Mouse (Mus musculus): ENCODE data around the gene Etv1. TPM values are rescaled to one million over a fixed set of nuclear protein-coding genes. Genes with fewer than 3 reads are reported as not detected.

Gene Etv1
- polyA plus RNA-seq, 1 experiment from 2014 or later, result 1.1 TPM

DNA sequence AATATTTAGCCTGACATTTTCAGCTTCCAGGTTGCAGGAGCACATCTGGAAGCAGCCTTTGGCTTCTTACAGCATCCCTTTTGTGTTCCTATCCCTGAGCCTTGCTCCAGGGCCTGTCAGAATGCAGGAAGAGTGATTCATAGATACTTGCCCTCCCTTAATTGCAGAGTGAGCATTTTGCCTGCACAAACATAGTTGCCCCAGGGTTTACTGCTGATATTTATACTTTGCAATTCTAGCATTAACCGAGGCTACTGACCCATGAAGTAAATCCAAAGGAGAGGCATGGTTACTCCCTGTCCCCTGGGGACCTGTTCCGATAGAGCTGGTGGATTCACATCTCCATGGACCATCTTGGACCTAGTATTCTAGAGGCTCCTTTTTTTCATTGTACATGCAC, 14.5 kb downstream of the Etv1 start:
- no peak overlapping the region for H3K9ac ChIP-seq (ENCODE audit: low read depth, low read length)
- no peaks in the 10 kb centered on the region for H3K27me3 ChIP-seq (ENCODE audit: control insufficient read depth, insufficient read depth, low read depth, low read length)
- no peak for ATAC-seq (ENCODE audit: low read depth)
- H3K4me2 ChIP-seq (ENCODE audit: low read depth, low read length), result no peak overlapping the region
- H3K36me3 ChIP-seq (ENCODE audit: control insufficient read depth, insufficient read depth), result no peaks in the 10 kb centered on the region
- no peak overlapping the region for H3K4me3 ChIP-seq (ENCODE audit: low read depth, low read length)
- H3K9me3 ChIP-seq (replicated peaks; ENCODE audit: control insufficient read depth, low read length), result no peaks in the 10 kb centered on the region
- WGBS (ENCODE audit: insufficient replicate concordance), result 48% methylated on average over 2 of the region's 2 CpGs
- no peaks in the 10 kb centered on the region for H3K4me1 ChIP-seq (ENCODE audit: control insufficient read depth, low read depth, low read length)
- H3K27ac ChIP-seq (ENCODE audit: low read length), result no peak overlapping the region

DNA sequence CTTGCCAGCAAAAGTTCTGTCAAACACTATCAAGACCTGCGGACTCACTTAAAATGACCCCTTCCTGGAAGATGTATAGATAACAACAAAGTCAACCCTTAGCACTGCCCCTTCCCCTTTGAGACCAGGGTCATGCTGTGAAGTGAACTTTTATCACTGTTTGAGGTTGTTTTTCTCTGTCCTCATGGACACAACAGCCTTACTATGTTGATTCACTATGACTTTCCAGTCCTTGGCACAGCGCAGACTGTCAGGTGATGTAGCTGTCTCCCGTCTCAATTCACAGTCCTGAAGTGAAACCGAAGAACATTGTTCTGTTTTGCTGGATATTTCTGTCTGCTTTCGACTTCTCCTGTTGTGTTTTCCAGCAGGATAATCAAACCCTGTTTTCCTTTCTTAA, 27.9 kb downstream of the Etv1 start:
- WGBS (ENCODE audit: insufficient replicate concordance), result 55% methylated on average over 5 of the region's 5 CpGs
- H3K36me3 ChIP-seq (ENCODE audit: control insufficient read depth, insufficient read depth), result no peaks in the 10 kb centered on the region

DNA sequence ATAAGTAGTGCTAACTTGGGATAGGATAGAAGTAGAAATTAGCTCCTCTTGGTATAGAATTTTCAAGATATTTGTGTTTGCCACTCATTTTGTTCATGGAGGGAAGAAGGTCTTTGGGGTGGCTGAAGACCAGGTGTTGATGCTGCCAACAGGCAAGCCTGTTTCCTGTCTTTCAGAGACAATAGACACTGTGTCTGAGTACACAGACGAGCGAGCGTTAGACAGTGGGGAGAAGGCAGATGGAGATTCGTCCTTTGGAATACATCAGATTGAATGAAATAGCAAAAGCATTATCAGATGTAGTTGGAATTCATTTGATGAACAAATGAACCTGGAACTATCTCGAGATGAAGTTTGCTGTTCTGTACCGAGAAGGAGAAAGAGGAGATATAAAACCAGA, 33.2 kb downstream of the Etv1 start:
- WGBS (ENCODE audit: insufficient replicate concordance), result 54% methylated on average over 6 of the region's 6 CpGs
- no peak for ATAC-seq (ENCODE audit: low read depth)
- H3K9ac ChIP-seq (ENCODE audit: low read depth, low read length), result no peak overlapping the region
- no peaks in the 10 kb centered on the region for H3K4me1 ChIP-seq (ENCODE audit: control insufficient read depth, low read depth, low read length)
- no peak overlapping the region for H3K4me3 ChIP-seq (ENCODE audit: low read depth, low read length)
- H3K4me2 ChIP-seq (ENCODE audit: low read depth, low read length), result no peak overlapping the region
- no peaks in the 10 kb centered on the region for H3K27me3 ChIP-seq (ENCODE audit: control insufficient read depth, insufficient read depth, low read depth, low read length)
- no peak overlapping the region for H3K27ac ChIP-seq (ENCODE audit: low read length)
- no peaks in the 10 kb centered on the region for H3K36me3 ChIP-seq (ENCODE audit: control insufficient read depth, insufficient read depth)
- no peaks in the 10 kb centered on the region for H3K9me3 ChIP-seq (replicated peaks; ENCODE audit: control insufficient read depth, low read length)

More for the DNA sequence above, 27.9 kb downstream of the Etv1 start:
- H3K4me1 ChIP-seq (ENCODE audit: control insufficient read depth, low read depth, low read length), result no peaks in the 10 kb centered on the region
- no peak overlapping the region for H3K4me3 ChIP-seq (ENCODE audit: low read depth, low read length)
- no peak for ATAC-seq (ENCODE audit: low read depth)
- no peaks in the 10 kb centered on the region for H3K9me3 ChIP-seq (replicated peaks; ENCODE audit: control insufficient read depth, low read length)
- no peaks in the 10 kb centered on the region for H3K27me3 ChIP-seq (ENCODE audit: control insufficient read depth, insufficient read depth, low read depth, low read length)
- no peak overlapping the region for H3K9ac ChIP-seq (ENCODE audit: low read depth, low read length)
- H3K27ac ChIP-seq (ENCODE audit: low read length), result no peak overlapping the region
- H3K4me2 ChIP-seq (ENCODE audit: low read depth, low read length), result no peak overlapping the region

DNA sequence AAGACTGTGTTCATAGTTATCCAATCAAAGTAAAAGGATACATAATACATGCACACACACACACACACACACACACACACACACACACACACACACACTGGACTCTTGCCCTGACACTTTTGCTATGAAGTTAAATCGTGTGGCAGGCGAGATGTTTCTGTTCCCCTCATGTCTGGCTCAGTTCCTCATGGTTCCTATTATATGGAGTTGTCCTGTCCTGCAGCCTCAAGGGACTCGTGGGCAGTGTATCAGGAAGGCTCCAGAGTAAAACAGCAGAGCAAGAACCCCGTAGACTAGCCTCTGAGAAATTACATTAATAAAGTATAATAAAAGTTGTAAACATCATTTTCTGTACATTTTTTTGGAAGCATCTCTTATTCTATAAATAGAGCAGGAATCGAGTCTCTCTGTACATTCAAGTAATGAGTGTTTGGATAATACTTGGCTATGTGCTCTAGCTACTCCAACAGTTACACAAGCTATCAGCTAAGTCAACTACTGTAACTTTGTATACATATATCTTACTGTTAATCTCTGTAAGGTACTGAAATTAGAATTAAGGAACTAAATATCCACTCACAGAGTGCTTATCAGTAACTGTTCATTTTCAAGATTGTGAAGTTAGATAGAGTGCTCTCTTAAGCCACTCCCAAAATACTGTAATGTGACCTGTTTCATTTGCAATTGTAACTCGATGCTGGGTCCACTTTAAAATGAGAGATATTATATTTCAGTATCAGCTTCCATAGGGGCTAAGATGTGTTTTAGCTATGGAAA, 35.0 kb downstream of the Etv1 start:
- WGBS (ENCODE audit: insufficient replicate concordance), result 47% methylated on average over 6 of the region's 6 CpGs

DNA sequence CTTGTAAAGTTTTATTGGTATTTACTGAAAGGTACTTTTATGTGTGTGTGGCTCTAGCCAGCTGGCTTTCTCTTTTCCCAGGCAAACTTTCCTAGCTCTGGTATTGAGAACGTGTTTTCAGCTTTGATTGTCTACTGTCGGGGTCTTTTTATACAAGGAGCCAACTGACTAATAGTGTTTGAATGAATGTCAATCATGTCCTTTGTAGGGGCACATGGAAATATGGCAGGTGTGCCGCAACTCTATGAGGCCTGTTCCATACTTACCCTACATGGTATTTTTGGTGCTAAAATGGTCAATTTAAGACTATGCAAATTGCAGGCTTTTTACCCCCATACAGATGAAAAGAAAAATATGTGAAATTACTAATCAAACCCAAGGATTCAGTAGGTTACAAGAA, 37.1 kb downstream of the Etv1 start:
- 69% methylated on average over 3 of the region's 3 CpGs for WGBS (ENCODE audit: insufficient replicate concordance)
- ATAC-seq (ENCODE audit: low read depth), result no peak
- no peak overlapping the region for H3K9ac ChIP-seq (ENCODE audit: low read depth, low read length)

More for the DNA sequence above, 35.0 kb downstream of the Etv1 start:
- no peaks in the 10 kb centered on the region for H3K9me3 ChIP-seq (replicated peaks; ENCODE audit: control insufficient read depth, low read length)
- H3K4me3 ChIP-seq (ENCODE audit: low read depth, low read length), result no peak overlapping the region
- H3K4me1 ChIP-seq (ENCODE audit: control insufficient read depth, low read depth, low read length), result no peaks in the 10 kb centered on the region
- H3K27ac ChIP-seq (ENCODE audit: low read length), result no peak overlapping the region
- ATAC-seq (ENCODE audit: low read depth), result no peak
- H3K27me3 ChIP-seq (ENCODE audit: control insufficient read depth, insufficient read depth, low read depth, low read length), result no peaks in the 10 kb centered on the region
- H3K36me3 ChIP-seq (ENCODE audit: control insufficient read depth, insufficient read depth), result no peaks in the 10 kb centered on the region
- H3K4me2 ChIP-seq (ENCODE audit: low read depth, low read length), result no peak overlapping the region
- H3K9ac ChIP-seq (ENCODE audit: low read depth, low read length), result no peak overlapping the region

DNA sequence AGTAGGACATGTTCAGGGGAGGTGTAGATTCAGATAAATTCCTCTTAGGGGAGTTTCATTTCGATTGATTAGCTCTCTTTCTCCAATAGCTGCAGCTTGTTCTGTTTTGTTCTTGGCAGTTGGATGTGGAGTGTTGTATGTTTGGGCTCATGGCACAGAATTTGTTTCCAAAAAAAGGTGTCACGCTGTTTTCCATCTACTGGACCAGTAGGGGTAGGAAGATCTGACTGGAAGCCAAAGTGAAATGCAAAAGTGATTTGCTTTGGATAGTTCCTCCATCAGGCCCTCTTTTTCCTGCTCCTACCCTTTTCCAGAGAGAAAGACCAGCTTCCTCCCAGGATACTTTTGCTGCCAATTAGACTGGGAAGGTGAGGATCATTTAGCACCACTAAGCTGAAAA, 39.1 kb downstream of the Etv1 start:
- Histone ChIP-seq H3K9me3 (replicated peaks; ENCODE audit: control insufficient read depth, low read length) (no peaks in the 10 kb centered on the region), H3K4me2 (ENCODE audit: low read depth, low read length) (no peak overlapping the region), H3K36me3 (ENCODE audit: control insufficient read depth, insufficient read depth) (no peaks in the 10 kb centered on the region), H3K4me3 (ENCODE audit: low read depth, low read length) (no peak overlapping the region), H3K27ac (ENCODE audit: low read length) (no peak overlapping the region), H3K9ac (ENCODE audit: low read depth, low read length) (no peak overlapping the region), H3K4me1 (ENCODE audit: control insufficient read depth, low read depth, low read length) (no peaks in the 10 kb centered on the region), H3K27me3 (ENCODE audit: control insufficient read depth, insufficient read depth, low read depth, low read length) (no peaks in the 10 kb centered on the region)
- ATAC-seq (ENCODE audit: low read depth), result no peak
- 49% methylated on average over 2 of the region's 2 CpGs for WGBS (ENCODE audit: insufficient replicate concordance)

More for the DNA sequence above, 37.1 kb downstream of the Etv1 start:
- Histone ChIP-seq H3K4me2 (ENCODE audit: low read depth, low read length) (no peak overlapping the region), H3K4me3 (ENCODE audit: low read depth, low read length) (no peak overlapping the region), H3K27ac (ENCODE audit: low read length) (no peak overlapping the region), H3K9me3 (replicated peaks; ENCODE audit: control insufficient read depth, low read length) (no peaks in the 10 kb centered on the region), H3K27me3 (ENCODE audit: control insufficient read depth, insufficient read depth, low read depth, low read length) (no peaks in the 10 kb centered on the region), H3K4me1 (ENCODE audit: control insufficient read depth, low read depth, low read length) (no peaks in the 10 kb centered on the region), H3K36me3 (ENCODE audit: control insufficient read depth, insufficient read depth) (no peaks in the 10 kb centered on the region)

DNA sequence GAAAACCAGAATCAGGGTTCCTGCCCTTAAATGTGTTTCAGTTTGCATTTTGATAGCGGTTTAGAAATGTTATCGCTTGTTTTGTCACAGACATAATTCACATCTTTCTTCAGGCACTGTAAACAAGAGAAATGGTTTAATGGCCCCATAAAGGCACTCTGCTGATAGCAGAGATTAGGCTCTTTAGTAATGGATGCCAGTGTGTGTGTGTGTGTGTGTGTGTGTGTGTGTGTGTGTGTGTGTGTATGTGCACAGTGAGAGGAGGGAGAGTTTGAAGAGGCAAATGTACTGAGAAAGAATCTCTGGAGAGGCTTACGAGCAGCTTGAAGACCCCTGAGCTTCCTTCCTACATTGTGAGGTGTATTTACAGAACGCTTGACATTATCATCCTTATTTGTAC, 41.5 kb downstream of the Etv1 start:
- Histone ChIP-seq H3K9ac (ENCODE audit: low read depth, low read length) (no peak overlapping the region), H3K4me2 (ENCODE audit: low read depth, low read length) (no peak overlapping the region), H3K36me3 (ENCODE audit: control insufficient read depth, insufficient read depth) (no peaks in the 10 kb centered on the region), H3K27me3 (ENCODE audit: control insufficient read depth, insufficient read depth, low read depth, low read length) (no peaks in the 10 kb centered on the region), H3K4me3 (ENCODE audit: low read depth, low read length) (no peak overlapping the region), H3K27ac (ENCODE audit: low read length) (no peak overlapping the region), H3K4me1 (ENCODE audit: control insufficient read depth, low read depth, low read length) (no peaks in the 10 kb centered on the region), H3K9me3 (replicated peaks; ENCODE audit: control insufficient read depth, low read length) (no peaks in the 10 kb centered on the region)
- no peak for ATAC-seq (ENCODE audit: low read depth)
- 54% methylated on average over 4 of the region's 4 CpGs for WGBS (ENCODE audit: insufficient replicate concordance)

DNA sequence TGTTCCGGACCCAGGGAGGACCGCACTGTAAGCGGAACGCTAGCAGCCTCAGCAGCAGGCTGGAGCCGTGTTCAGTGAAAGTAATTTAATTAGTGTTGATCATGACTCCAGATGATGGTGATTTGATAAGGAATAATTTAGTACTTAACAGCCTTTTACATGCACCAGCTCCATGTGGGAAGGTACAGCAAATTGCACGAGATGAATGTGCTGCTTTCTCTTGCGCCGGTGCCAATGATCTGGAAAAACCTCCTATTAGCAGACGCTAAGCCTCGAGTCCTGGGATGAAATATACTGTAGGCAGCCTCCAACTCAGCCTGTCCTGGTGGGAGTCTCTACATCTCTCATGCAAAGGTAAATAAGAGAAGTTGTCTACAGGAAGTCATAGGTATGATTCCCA, 45.2 kb downstream of the Etv1 start:
- ATAC-seq (ENCODE audit: low read depth), result no peak
- WGBS (ENCODE audit: insufficient replicate concordance), result 80% methylated on average over 10 of the region's 10 CpGs
- no peaks in the 10 kb centered on the region for H3K27me3 ChIP-seq (ENCODE audit: control insufficient read depth, insufficient read depth, low read depth, low read length)

DNA sequence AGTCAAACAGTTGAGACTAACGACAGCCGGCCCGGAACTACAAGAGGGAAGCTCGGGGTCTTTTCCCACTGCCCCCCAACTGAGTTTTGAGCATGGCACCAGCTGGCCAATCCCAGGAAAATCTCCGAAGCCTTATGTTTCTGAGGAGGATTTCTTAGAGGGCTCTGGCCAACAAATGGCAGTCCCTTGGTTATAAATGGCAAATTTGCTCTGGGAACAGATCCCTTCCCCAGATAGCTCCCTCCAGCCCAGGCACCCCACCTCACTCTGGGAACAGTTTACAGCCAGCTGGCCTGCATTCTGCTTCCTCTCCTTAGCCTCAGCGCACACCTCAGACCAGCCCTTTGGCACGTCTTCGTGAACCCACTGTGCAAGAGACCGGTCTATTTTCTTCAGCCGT, 53.8 kb downstream of the Etv1 start:
- Histone ChIP-seq H3K4me2 (ENCODE audit: low read depth, low read length) (no peak overlapping the region), H3K36me3 (ENCODE audit: control insufficient read depth, insufficient read depth) (no peaks in the 10 kb centered on the region), H3K27ac (ENCODE audit: low read length) (no peak overlapping the region), H3K4me1 (ENCODE audit: control insufficient read depth, low read depth, low read length) (no peaks in the 10 kb centered on the region), H3K9ac (ENCODE audit: low read depth, low read length) (no peak overlapping the region), H3K9me3 (replicated peaks; ENCODE audit: control insufficient read depth, low read length) (no peaks in the 10 kb centered on the region), H3K27me3 (ENCODE audit: control insufficient read depth, insufficient read depth, low read depth, low read length) (no peaks in the 10 kb centered on the region), H3K4me3 (ENCODE audit: low read depth, low read length) (no peak overlapping the region)
- WGBS (ENCODE audit: insufficient replicate concordance), result 76% methylated on average over 10 of the region's 10 CpGs
- no peak for ATAC-seq (ENCODE audit: low read depth)

More for the DNA sequence above, 45.2 kb downstream of the Etv1 start:
- no peak overlapping the region for H3K9ac ChIP-seq (ENCODE audit: low read depth, low read length)
- H3K4me3 ChIP-seq (ENCODE audit: low read depth, low read length), result no peak overlapping the region
- H3K36me3 ChIP-seq (ENCODE audit: control insufficient read depth, insufficient read depth), result no peaks in the 10 kb centered on the region
- H3K9me3 ChIP-seq (replicated peaks; ENCODE audit: control insufficient read depth, low read length), result no peaks in the 10 kb centered on the region
- no peak overlapping the region for H3K4me2 ChIP-seq (ENCODE audit: low read depth, low read length)
- H3K27ac ChIP-seq (ENCODE audit: low read length), result no peak overlapping the region
- no peaks in the 10 kb centered on the region for H3K4me1 ChIP-seq (ENCODE audit: control insufficient read depth, low read depth, low read length)
